Mouse (Mus musculus) ES-Bruce4 (cell line): ENCODE measurements around the gene 1700102P08Rik.

Source experiments
- CTCF ChIP-seq: IDR thresholded peaks from one replicate; pipeline ENCODE4 v1.8.1; 2011; ENCODE audit warnings: low read depth, low read length
- POLR2A ChIP-seq: IDR thresholded peaks from one replicate; pipeline ENCODE4 v1.8.1; 2011; ENCODE audit warnings: low read length; ENCODE audit not compliant: insufficient read depth

DNA sequence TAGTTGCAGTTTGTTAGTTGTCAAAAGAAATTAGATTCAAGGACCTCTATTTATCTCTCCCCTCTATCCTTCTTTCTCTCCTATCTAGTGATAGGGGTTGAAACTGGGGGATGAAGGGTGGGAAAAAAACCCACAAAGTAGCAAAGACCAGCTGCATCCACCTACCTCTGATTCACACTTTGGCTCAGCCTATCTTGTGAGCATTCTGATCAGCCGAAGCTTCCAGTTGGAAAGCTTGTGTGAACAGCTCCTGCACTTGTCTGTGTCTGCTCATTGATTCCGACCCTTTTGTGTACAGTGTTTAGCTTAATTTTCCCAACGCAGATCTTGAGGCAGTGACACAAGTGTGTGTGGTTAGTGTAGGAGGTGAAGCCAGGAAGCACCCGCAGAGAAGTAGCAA lies 60.9 kb downstream of the 1700102P08Rik start:
- TF ChIP-seq CTCF (no peak), POLR2A (no peak)
